Mouse (Mus musculus) kidney, adult 2 months (tissue): ENCODE results near the gene Rnase10.

Experiments
- CTCF ChIP-seq: fragments of 200-500 bp; conservative IDR thresholded peaks from 2 replicates; pipeline ENCODE4 v1.5.1; 2011; ENCODE audit warnings: low read depth, mild to moderate bottlenecking, control low read depth, low read length, moderate library complexity, mixed read lengths; ENCODE audit not compliant: insufficient read depth, insufficient read length
- POLR2A ChIP-seq: fragments of 200-500 bp; IDR thresholded peaks from one replicate; pipeline ENCODE4 v1.6.1; 2011; ENCODE audit warnings: low read depth, low read length, control low read depth

- TF ChIP-seq POLR2A (no peak), CTCF (no peak)
Measured at GRCm38 (mm10) chr14:51036214-51036613, 28.7 kb downstream of the Rnase10 start.
